In genomic region chr13:115031177-115032000, GRCm38 (mm10) we compare ENCODE assay signal across 15 mouse cellular contexts. TPM values are rescaled to one million over a fixed set of nuclear protein-coding genes. Genes with fewer than 3 reads are reported as not detected.
DNase-seq lines count a peak whose midpoint lies in the region; ATAC-seq lines count a peak whose summit lies in the region.
"Had no signal": no experiment of that assay in that cellular context is flagged by ENCODE, and none has a peak within 500 bp of the region (broad histone marks: within the 10 kb centered on the region; RNA-seq: fewer than 3 reads in every experiment).

No protein-coding gene starts in this region.

- peak; percentile 68 for DNase-seq in embryonic facial prominence, embryonic 14.5 days (ENCODE audit: low spot score)
- DNase-seq in embryonic facial prominence, embryonic 10.5 days (ENCODE audit: low spot score) = no peak
- peak; percentile 76 for DNase-seq in kidney, adult 11 months
- DNase-seq in adipocyte (ENCODE audit: low spot score) (peak; percentile 12), liver (no peak)
- peak; percentile 59 to 83 for DNase-seq in kidney, postnatal 36 days
- no peak for DNase-seq in adrenal gland, postnatal 14 days
- DNase-seq: adrenal gland, adult 2 months; cerebellum, postnatal 10 days; thymus, postnatal 36 days had no signal

- H3K27ac ChIP-seq in embryonic facial prominence, embryonic 14.5 days (replicated peaks; ENCODE audit: low read depth, low read length) = no peak overlapping the region
- no peak overlapping the region for H3K27ac ChIP-seq in embryonic facial prominence, embryonic 10.5 days (replicated peaks)
- no peak overlapping the region for H3K27ac ChIP-seq in kidney, embryonic 14.5 days (ENCODE audit: low read depth, low read length)
- H3K27ac ChIP-seq: hindbrain, embryonic 10.5 days; limb, embryonic 13.5 days; neural tube, embryonic 13.5 days had no signal

- no peak for ATAC-seq in embryonic facial prominence, embryonic 14.5 days (ENCODE audit: low read depth)
- ATAC-seq in kidney, embryonic 14.5 days (ENCODE audit: low FRiP score, low TSS enrichment) = no peak

- H3K9ac ChIP-seq in embryonic facial prominence, embryonic 14.5 days (ENCODE audit: low read depth, low read length) = no peak overlapping the region
- H3K9ac ChIP-seq in kidney, embryonic 14.5 days (ENCODE audit: low read depth, low read length) = no peak overlapping the region
- H3K9ac ChIP-seq: limb, embryonic 13.5 days; neural tube, embryonic 13.5 days had no signal

- H3K4me2 ChIP-seq in embryonic facial prominence, embryonic 14.5 days (ENCODE audit: low read depth, low read length) = no peak overlapping the region
- H3K4me2 ChIP-seq in kidney, embryonic 14.5 days (replicated peaks; ENCODE audit: low read depth, low read length) = no peak overlapping the region
- H3K4me2 ChIP-seq: limb, embryonic 13.5 days; neural tube, embryonic 13.5 days had no signal

- WGBS in embryonic facial prominence, embryonic 14.5 days = 74% methylated on average over 17 of the region's 17 CpGs
- WGBS in embryonic facial prominence, embryonic 10.5 days = 89% methylated on average over 17 of the region's 17 CpGs
- 81% methylated on average over 17 of the region's 17 CpGs for WGBS in kidney, embryonic 14.5 days

- no peaks in the 10 kb centered on the region for H3K9me3 ChIP-seq in embryonic facial prominence, embryonic 14.5 days (ENCODE audit: control insufficient read depth, low read length)
- H3K9me3 ChIP-seq in embryonic facial prominence, embryonic 10.5 days = no peaks in the 10 kb centered on the region
- H3K9me3 ChIP-seq in kidney, embryonic 14.5 days (ENCODE audit: control insufficient read depth, low read length) = no peaks in the 10 kb centered on the region
- H3K9me3 ChIP-seq: G1E; hindbrain, embryonic 10.5 days; limb, embryonic 13.5 days; neural tube, embryonic 13.5 days had no signal

- no peaks in the 10 kb centered on the region for H3K27me3 ChIP-seq in embryonic facial prominence, embryonic 14.5 days (replicated peaks; ENCODE audit: control insufficient read depth, insufficient read depth, low read length)
- no peaks in the 10 kb centered on the region for H3K27me3 ChIP-seq in embryonic facial prominence, embryonic 10.5 days (replicated peaks; ENCODE audit: low read depth, poor library complexity, severe bottlenecking)
- no peaks in the 10 kb centered on the region for H3K27me3 ChIP-seq in kidney, embryonic 14.5 days (ENCODE audit: control insufficient read depth, insufficient read depth, low read length)
- H3K27me3 ChIP-seq: limb, embryonic 13.5 days; neural tube, embryonic 13.5 days had no signal

- H3K4me3 ChIP-seq in embryonic facial prominence, embryonic 14.5 days (ENCODE audit: low read depth, low read length) = no peak overlapping the region
- H3K4me3 ChIP-seq in embryonic facial prominence, embryonic 10.5 days = no peak overlapping the region
- H3K4me3 ChIP-seq in kidney, embryonic 14.5 days (ENCODE audit: low read length) = no peak overlapping the region
- H3K4me3 ChIP-seq: hindbrain, embryonic 10.5 days; limb, embryonic 13.5 days; neural tube, embryonic 13.5 days had no signal

- H3K4me1 ChIP-seq in embryonic facial prominence, embryonic 14.5 days (ENCODE audit: control insufficient read depth, insufficient read depth, low read length) = no peaks in the 10 kb centered on the region
- no peaks in the 10 kb centered on the region for H3K4me1 ChIP-seq in embryonic facial prominence, embryonic 10.5 days
- no peaks in the 10 kb centered on the region for H3K4me1 ChIP-seq in kidney, embryonic 14.5 days (ENCODE audit: control insufficient read depth, insufficient read depth, low read length)
- H3K4me1 ChIP-seq: hindbrain, embryonic 10.5 days; limb, embryonic 13.5 days; neural tube, embryonic 13.5 days had no signal

- no peaks in the 10 kb centered on the region for H3K36me3 ChIP-seq in embryonic facial prominence, embryonic 14.5 days (ENCODE audit: control insufficient read depth, insufficient read depth, low read length)
- no peaks in the 10 kb centered on the region for H3K36me3 ChIP-seq in embryonic facial prominence, embryonic 10.5 days (replicated peaks)
- no peaks in the 10 kb centered on the region for H3K36me3 ChIP-seq in kidney, embryonic 14.5 days (ENCODE audit: control insufficient read depth, insufficient read depth, low read length)
- H3K36me3 ChIP-seq: G1E; hindbrain, embryonic 10.5 days; limb, embryonic 13.5 days; neural tube, embryonic 13.5 days had no signal

RNA-seq across cellular contexts. Expression of gene Pelo, which starts 58.6 kb away (rescaled TPM):
- polyA plus RNA-seq in embryonic facial prominence, embryonic 14.5 days (2014; fragmentation: Nextera tagmentation; extraction: Ambion mirVana) = 6.6 and 6.7 TPM in 2 replicates
- 5.6 and 6.0 TPM in 2 replicates for polyA plus RNA-seq in embryonic facial prominence, embryonic 10.5 days (2016; fragmentation: Nextera tagmentation; extraction: Ambion mirVana)
- polyA plus RNA-seq in kidney, embryonic 14.5 days (2014; fragmentation: Nextera tagmentation; extraction: Ambion mirVana) = 7.0 and 8.8 TPM in 2 replicates
- 22.6 and 29.8 TPM in 2 replicates for total RNA-seq in adrenal gland, postnatal 14 days (2021)

Comparison
In these comparisons a context has a peak if more than half of its experiments do, and no peak if none do; other contexts are left out.
1. DNase-seq: peak in embryonic facial prominence, embryonic 14.5 days (single experiment), kidney, adult 11 months (single experiment), adipocyte (single experiment) and kidney, postnatal 36 days (2 of 2); none in embryonic facial prominence, embryonic 10.5 days (single experiment), adrenal gland, postnatal 14 days (single experiment) and liver (single experiment).